Mouse (Mus musculus) heart, postnatal 0 days (tissue): Measurements from ENCODE around the gene Ppp1r15a.

Experiments
- CTCF ChIP-seq: IDR thresholded peaks from 2 replicates; pipeline ENCODE4 v1.5.1; 2016; ENCODE audit warnings: antibody characterized with exemption, control low read depth, low read depth
- EP300 ChIP-seq: IDR thresholded peaks from 2 replicates; pipeline ENCODE4 v1.6.1; 2016; ENCODE audit warnings: antibody characterized with exemption, low read depth

DNA sequence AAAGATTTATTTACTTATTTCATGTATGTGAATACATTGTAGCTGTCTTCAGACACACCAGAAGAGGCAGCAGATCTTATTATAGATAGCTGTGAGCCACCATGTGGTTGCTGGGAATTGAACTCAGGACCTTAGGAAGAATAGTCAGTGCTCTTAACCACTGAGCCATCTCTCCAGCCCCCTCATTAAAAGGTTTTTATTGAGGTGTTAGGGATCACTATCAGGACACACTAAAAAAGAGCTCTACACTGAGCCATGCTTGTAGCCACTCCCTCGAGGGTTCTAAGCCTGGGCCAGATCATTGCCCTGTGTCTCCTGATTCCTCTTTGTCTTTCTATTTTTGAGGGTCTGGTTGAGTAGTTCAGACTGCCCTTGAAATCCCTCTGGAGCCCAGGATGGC lies 49.6 kb downstream of the Ppp1r15a start:
- no peak for TF ChIP-seq CTCF
- no peak for TF ChIP-seq EP300
